Mouse (Mus musculus): ENCODE data around the gene Gpank1.
"Not testable (repeated sequence)": the region's sequence is repeated elsewhere in the genome, so short reads cannot be mapped to it uniquely, and the experiment has no call there.

Gene Gpank1

GRCm38 (mm10) chr17:35100196-35100765 is 21.0 kb upstream of the Gpank1 start:
- no peak for DNase-seq

GRCm38 (mm10) chr17:35101161-35101560 is 20.1 kb upstream of the Gpank1 start:
- DNase-seq = no peak

GRCm38 (mm10) chr17:35102299-35102698 is 19.0 kb upstream of the Gpank1 start:
- DNase-seq = no peak

- DNase-seq = no peak
Observed at GRCm38 (mm10) chr17:35103221-35103690, 18.0 kb upstream of the Gpank1 start.

GRCm38 (mm10) chr17:35104079-35104478 is 17.2 kb upstream of the Gpank1 start:
- DNase-seq = no peak

GRCm38 (mm10) chr17:35104754-35105153 is 16.5 kb upstream of the Gpank1 start:
- DNase-seq = no peak

- DNase-seq = peak; percentile 40
Observed at GRCm38 (mm10) chr17:35105740-35106389, 15.4 kb upstream of the Gpank1 start.

GRCm38 (mm10) chr17:35106522-35106921 is 14.7 kb upstream of the Gpank1 start:
- no peak for DNase-seq

- DNase-seq = no peak
Observed at GRCm38 (mm10) chr17:35108097-35108496, 13.2 kb upstream of the Gpank1 start, which contains the start of gene Ly6g5c. Gene Ly6g5c (plus strand): TSS chr17:35108279.

GRCm38 (mm10) chr17:35111774-35112173 is 9.5 kb upstream of the Gpank1 start:
- DNase-seq = no peak

GRCm38 (mm10) chr17:35115046-35116019 is 5.9 kb upstream of the Gpank1 start, which contains the start of gene Ly6g5b:
Gene Ly6g5b (minus strand): TSS chr17:35115428.
- peak; percentile 72 for DNase-seq

GRCm38 (mm10) chr17:35120745-35121142 is 511 bp upstream of the Gpank1 start:
- no peak for DNase-seq

GRCm38 (mm10) chr17:35121871-35122303 is 632 bp downstream of the Gpank1 start, which contains the start of gene Csnk2b:
Gene Csnk2b (minus strand): TSS chr17:35122053.
- DNase-seq = peak; percentile 36

GRCm38 (mm10) chr17:35123287-35123686 is 2.0 kb downstream of the Gpank1 start:
- not testable (repeated sequence) for DNase-seq

- DNase-seq = not testable (repeated sequence)
Observed at GRCm38 (mm10) chr17:35124261-35124896, 3.1 kb downstream of the Gpank1 start.

- DNase-seq = no peak
Observed at GRCm38 (mm10) chr17:35125081-35125480, 3.8 kb downstream of the Gpank1 start.

GRCm38 (mm10) chr17:35125578-35125977 is 4.3 kb downstream of the Gpank1 start:
- no peak for DNase-seq

- DNase-seq = peak; percentile 87
Observed at GRCm38 (mm10) chr17:35126206-35126611, 5.0 kb downstream of the Gpank1 start, which contains the start of gene D17H6S53E. Gene D17H6S53E (plus strand): TSS chr17:35126373.

GRCm38 (mm10) chr17:35127017-35127416 is 5.8 kb downstream of the Gpank1 start:
- no peak for DNase-seq

- DNase-seq = no peak
Observed at GRCm38 (mm10) chr17:35128996-35129395, 7.7 kb downstream of the Gpank1 start.

- no peak for DNase-seq
Observed at GRCm38 (mm10) chr17:35131038-35131437, 9.8 kb downstream of the Gpank1 start.

GRCm38 (mm10) chr17:35131500-35132173 is 10.4 kb downstream of the Gpank1 start, which contains the start of gene Apom:
Gene Apom (minus strand): TSS chr17:35132050.
- DNase-seq = no peak

All from thymus, postnatal 25 days (tissue).